Mouse (Mus musculus) MEL (cell line): Measurements from ENCODE around the gene Sema6d. TPM values are rescaled to one million over a fixed set of nuclear protein-coding genes. Genes with fewer than 3 reads are reported as not detected.

Source experiments
- DNase-seq: peaks from one replicate; pipeline ENCODE4 v3.0.0; 2011; ENCODE audit warnings: low read depth, low spot score
- H3K27ac ChIP-seq: 2 replicates; pipeline ENCODE4 v1.5.1; 2012; ENCODE audit warnings: low read depth, mild to moderate bottlenecking, control low read depth, low read length, moderate library complexity; ENCODE audit not compliant: control insufficient read depth
- H3K27me3 ChIP-seq, 2 experiments: fragments of 150-350 bp in 1 of 2; sonication (generic) in 1 of 2; 2 replicates each; pipeline ENCODE4 v1.6.1; 2012; ENCODE audit warnings: low read length in 2 of 2, mild to moderate bottlenecking in 2 of 2, improper control_type of control experiment in 1 of 2, moderate library complexity in 1 of 2; ENCODE audit not compliant: insufficient read depth in 2 of 2, control insufficient read depth in 1 of 2
- H3K36me3 ChIP-seq, 2 experiments: 2 replicates each; pipeline ENCODE4 v1.6.1; 2012 to 2014; ENCODE audit warnings: low read length in 2 of 2, improper control_type of control experiment in 1 of 2, inconsistent platforms in 1 of 2, mild to moderate bottlenecking in 1 of 2; ENCODE audit not compliant: insufficient read depth in 2 of 2, control insufficient read depth in 1 of 2
- H3K4me1 ChIP-seq, 2 experiments: fragments of 150-350 bp in 1 of 2; sonication (generic) in 1 of 2; 2 replicates each; pipeline ENCODE4 v1.6.1; 2012; ENCODE audit warnings: low read length in 2 of 2, improper control_type of control experiment in 1 of 2, mild to moderate bottlenecking in 1 of 2; ENCODE audit not compliant: insufficient read depth in 2 of 2, control insufficient read depth in 1 of 2
- H3K4me3 ChIP-seq, 2 experiments: fragments of 150-350 bp in 1 of 2; sonication (generic) in 1 of 2; 2 replicates each; pipeline ENCODE4 v1.5.1; 2012; ENCODE audit warnings: low read depth in 2 of 2, low read length in 2 of 2, mild to moderate bottlenecking in 2 of 2, moderate library complexity in 2 of 2, control low read depth in 1 of 2, improper control_type of control experiment in 1 of 2; ENCODE audit not compliant: control insufficient read depth in 1 of 2, insufficient read depth in 1 of 2
- H3K79me2 ChIP-seq: 2 replicates; pipeline ENCODE4 v1.6.1; 2012; ENCODE audit warnings: mild to moderate bottlenecking, low read length, moderate library complexity; ENCODE audit not compliant: control insufficient read depth, poor library complexity, insufficient read depth
- H3K9ac ChIP-seq: 2 replicates; pipeline ENCODE4 v1.6.1; 2012; ENCODE audit warnings: low read depth, mild to moderate bottlenecking, control low read depth, low read length, moderate library complexity; ENCODE audit not compliant: control insufficient read depth, poor library complexity, severe bottlenecking
- H3K9me3 ChIP-seq: fragments of 150-350 bp; sonication (generic); replicated peaks from 2 replicates; pipeline ENCODE4 v1.6.1; 2012; ENCODE audit warnings: mild to moderate bottlenecking, low read length, improper control_type of control experiment, moderate library complexity; ENCODE audit not compliant: insufficient read depth
- BHLHE40 ChIP-seq: IDR thresholded peaks from 2 replicates; pipeline ENCODE4 v1.6.1; 2012; ENCODE audit warnings: low read depth, mild to moderate bottlenecking, inconsistent platforms, low read length, improper control_type of control experiment, borderline replicate concordance
- ELF1 ChIP-seq: IDR thresholded peaks from 2 replicates; pipeline ENCODE4 v1.6.1; 2014; ENCODE audit warnings: low read depth, mild to moderate bottlenecking, inconsistent platforms, low read length, improper control_type of control experiment, moderate library complexity
- EP300 ChIP-seq, 2 experiments: IDR thresholded peaks; 2 replicates each; pipeline ENCODE4 v1.6.1; 2011; ENCODE audit warnings: improper control_type of control experiment in 2 of 2, low read length in 2 of 2, low read depth in 1 of 2, mild to moderate bottlenecking in 1 of 2
- ETS1 ChIP-seq: IDR thresholded peaks from 2 replicates; pipeline ENCODE4 v1.6.1; 2012; ENCODE audit warnings: low read depth, mild to moderate bottlenecking, inconsistent platforms, low read length, improper control_type of control experiment, moderate library complexity
- GABPA ChIP-seq: IDR thresholded peaks from 2 replicates; pipeline ENCODE4 v1.6.1; 2012; ENCODE audit warnings: low read depth, mild to moderate bottlenecking, inconsistent platforms, low read length, improper control_type of control experiment, moderate library complexity
- JUND ChIP-seq: IDR thresholded peaks from 2 replicates; pipeline ENCODE4 v1.6.1; 2011; ENCODE audit warnings: low read depth, mild to moderate bottlenecking, improper control_type of control experiment, low read length
- MAZ ChIP-seq: IDR thresholded peaks from 2 replicates; pipeline ENCODE4 v1.6.1; 2012; ENCODE audit warnings: low read depth, mild to moderate bottlenecking, inconsistent platforms, low read length, improper control_type of control experiment
- MYB ChIP-seq: IDR thresholded peaks from 2 replicates; pipeline ENCODE4 v1.6.1; 2011; ENCODE audit warnings: mild to moderate bottlenecking, low read depth, low read length, improper control_type of control experiment
- NELFE ChIP-seq: IDR thresholded peaks from 2 replicates; pipeline ENCODE4 v1.6.1; 2011; ENCODE audit warnings: low read depth, low read length, improper control_type of control experiment
- RAD21 ChIP-seq: IDR thresholded peaks from 2 replicates; pipeline ENCODE4 v1.6.1; 2011; ENCODE audit warnings: mild to moderate bottlenecking, low read depth, low read length, improper control_type of control experiment
- SIN3A ChIP-seq: IDR thresholded peaks from 2 replicates; pipeline ENCODE4 v1.6.1; 2012; ENCODE audit warnings: low read length, improper control_type of control experiment, inconsistent platforms
- TAL1 ChIP-seq: IDR thresholded peaks from 2 replicates; pipeline ENCODE4 v1.6.1; 2012; ENCODE audit warnings: mild to moderate bottlenecking, inconsistent platforms, low read length, moderate library complexity, mixed read lengths
- TBP ChIP-seq: IDR thresholded peaks from 2 replicates; pipeline ENCODE4 v1.8.0; 2011; ENCODE audit warnings: low read depth, low read length, improper control_type of control experiment
- TCF12 ChIP-seq: IDR thresholded peaks from 2 replicates; pipeline ENCODE4 v1.6.1; 2014; ENCODE audit warnings: low read depth, mild to moderate bottlenecking, inconsistent platforms, low read length, improper control_type of control experiment, moderate library complexity
- ZMIZ1 ChIP-seq: IDR thresholded peaks from 2 replicates; pipeline ENCODE4 v1.6.1; 2012; ENCODE audit warnings: low read depth, mild to moderate bottlenecking, inconsistent platforms, low read length, improper control_type of control experiment, moderate library complexity
- ZNF384 ChIP-seq: IDR thresholded peaks from 2 replicates; pipeline ENCODE4 v1.6.1; 2012; ENCODE audit warnings: low read depth, mild to moderate bottlenecking, inconsistent platforms, low read length, improper control_type of control experiment
- polyA plus RNA-seq, 2 experiments: library from polyadenylated mRNA; stranded (reverse) in 1 of 2; unstranded in 1 of 2; fragments of >175 nt in 1 of 2; fragments of >200 nt in 1 of 2; gene quantifications; 2 replicates each; pipeline versions ENCODE4 v1.2.1 to v1.2.4; 2012; ENCODE audit warnings: low replicate concordance in 2 of 2, low read depth in 1 of 2; ENCODE audit not compliant: insufficient read length in 2 of 2, insufficient read depth in 1 of 2, missing spikeins in 1 of 2
- total RNA-seq: library from RNA; depleted of rRNA; stranded (reverse); fragments of 300-350 nt; gene quantifications from 2 replicates; pipeline ENCODE4 v1.2.3, GENCODE M21; 2012

The Sema6d gene
- total and polyA plus RNA-seq, 3 experiments = not detected

DNA sequence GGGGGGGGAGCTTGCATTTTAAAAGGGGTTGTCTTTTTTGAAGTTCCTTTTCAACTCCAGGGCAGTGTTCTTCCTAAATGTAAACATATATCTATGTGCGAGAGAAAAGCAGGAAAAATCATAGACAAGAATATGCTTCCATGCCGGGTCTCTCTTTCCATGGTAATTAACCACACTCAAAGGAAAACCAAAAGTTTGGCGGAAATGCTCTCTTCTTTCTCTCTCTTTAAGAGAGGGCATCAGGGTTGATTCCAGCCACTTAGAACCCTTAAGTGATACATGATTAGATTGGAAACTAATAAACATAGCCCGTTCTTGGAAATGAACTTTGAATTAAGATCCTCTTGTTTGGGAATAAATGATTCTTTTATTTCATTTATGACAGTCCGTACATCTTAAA lies 519.2 kb downstream of the Sema6d start:
- H3K4me1 ChIP-seq = no peaks in the 10 kb centered on the region
- no peak for DNase-seq
- no peaks in the 10 kb centered on the region for H3K27me3 ChIP-seq
- no peaks in the 10 kb centered on the region for H3K36me3 ChIP-seq
- H3K79me2 ChIP-seq = no peaks in the 10 kb centered on the region
- H3K4me3 ChIP-seq = no peak overlapping the region
- no peak overlapping the region for H3K9ac ChIP-seq
- no peak overlapping the region for H3K27ac ChIP-seq
- no peak for TF ChIP-seq ZMIZ1
- no peak for TF ChIP-seq TCF12
- TF ChIP-seq GABPA = no peak
- no peak for TF ChIP-seq ETS1
- no peak for TF ChIP-seq EP300 (IDR thresholded peaks at IDR 0.05; ENCODE audit: low read depth in 1 of 2, low read length in 2 of 2)
- H3K9me3 ChIP-seq = no peaks in the 10 kb centered on the region

DNA sequence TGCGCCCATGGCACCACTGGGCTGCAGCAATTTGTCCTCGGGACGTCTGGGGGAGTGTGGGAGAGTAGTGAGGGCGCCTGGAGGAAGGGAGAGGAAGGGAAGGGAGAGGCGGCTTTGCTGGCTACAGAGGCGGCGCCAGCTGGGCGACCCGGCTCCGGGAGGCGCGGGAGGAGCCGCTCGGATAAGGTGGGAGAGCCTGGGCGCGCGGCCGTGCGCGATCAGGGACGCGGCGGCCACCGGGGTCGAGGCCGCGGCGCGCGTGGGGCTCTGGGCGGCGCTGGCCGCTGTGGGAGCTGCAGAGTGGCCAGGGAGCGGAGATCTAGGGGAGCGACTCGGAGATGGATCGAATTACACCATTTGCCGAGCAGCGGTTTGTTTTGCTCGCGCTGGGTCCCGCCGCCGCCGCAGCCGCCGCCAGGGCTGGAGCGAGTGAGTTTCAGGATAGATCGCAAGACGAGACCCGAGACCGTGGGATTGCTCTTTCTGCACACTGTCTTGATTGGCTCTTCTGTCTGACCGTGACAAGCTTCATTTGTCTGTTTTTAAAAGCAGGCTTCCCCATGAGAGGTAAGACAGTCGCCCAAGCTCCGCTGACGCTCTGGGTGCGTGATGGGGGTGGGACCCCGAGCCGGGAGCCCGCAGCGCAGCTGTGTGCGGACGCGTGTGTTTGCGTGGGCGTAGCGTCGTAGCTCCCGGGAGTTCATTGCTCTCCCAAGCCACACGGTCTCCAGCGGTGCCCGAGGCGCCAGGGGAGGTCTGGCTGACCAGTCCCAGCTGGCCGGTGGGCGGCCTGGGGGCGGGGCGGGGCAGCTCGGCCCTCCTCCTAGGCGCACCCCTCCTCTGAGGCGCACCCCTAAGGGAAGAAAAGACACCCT lies 520.2 kb downstream of the Sema6d start:
- H3K9ac ChIP-seq = no peak overlapping the region
- no peaks in the 10 kb centered on the region for H3K4me1 ChIP-seq
- no peaks in the 10 kb centered on the region for H3K9me3 ChIP-seq
- no peaks in the 10 kb centered on the region for H3K36me3 ChIP-seq
- DNase-seq = no peak
- H3K27ac ChIP-seq = no peak overlapping the region
- H3K4me3 ChIP-seq = no peak overlapping the region
- no peaks in the 10 kb centered on the region for H3K79me2 ChIP-seq
- TF ChIP-seq TCF12 (no peak), SIN3A (no peak), TAL1 (no peak), GABPA (no peak), NELFE (no peak), MYB (no peak), MAZ (no peak), BHLHE40 (no peak)
- TF ChIP-seq, all 39 proteins: peak for 0
- H3K27me3 ChIP-seq = no peaks in the 10 kb centered on the region

DNA sequence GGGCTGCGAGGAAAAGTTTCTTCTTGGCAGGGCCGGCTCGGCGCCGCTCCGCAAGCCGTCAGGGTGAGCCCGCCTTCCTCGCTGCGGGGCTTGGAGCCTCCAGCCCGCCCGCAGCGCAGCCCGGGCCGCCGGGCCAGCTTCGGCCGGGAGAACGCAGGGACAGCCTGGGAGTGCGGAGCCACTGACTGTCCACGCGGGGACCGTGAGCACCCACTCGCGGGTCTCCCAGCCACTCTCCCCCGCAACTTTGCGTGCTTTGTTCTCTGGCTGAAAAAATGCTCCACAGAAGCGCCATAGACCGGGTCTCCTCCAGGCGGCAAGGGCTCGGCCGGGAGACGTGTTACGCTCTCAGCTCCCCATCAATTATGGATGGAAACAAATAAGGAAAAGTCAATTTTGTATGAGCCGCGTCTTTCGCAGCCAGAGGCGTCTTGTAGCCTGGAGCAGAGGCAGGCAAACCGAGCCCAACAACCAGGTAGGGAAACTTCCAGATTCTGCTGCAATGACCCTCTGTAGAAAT lies 520.9 kb downstream of the Sema6d start:
- no peaks in the 10 kb centered on the region for H3K79me2 ChIP-seq
- no peak overlapping the region for H3K9ac ChIP-seq
- H3K4me3 ChIP-seq = no peak overlapping the region
- no peak overlapping the region for H3K27ac ChIP-seq
- DNase-seq = no peak
- TF ChIP-seq JUND (no peak), NELFE (no peak), EP300 (IDR thresholded peaks at IDR 0.05; ENCODE audit: low read depth in 1 of 2, low read length in 2 of 2) (no peak), TAL1 (no peak), ELF1 (no peak), RAD21 (no peak), TBP (no peak), ZNF384 (no peak)
- H3K9me3 ChIP-seq = no peaks in the 10 kb centered on the region
- no peaks in the 10 kb centered on the region for H3K36me3 ChIP-seq
- H3K4me1 ChIP-seq = no peaks in the 10 kb centered on the region
- no peaks in the 10 kb centered on the region for H3K27me3 ChIP-seq
